Mouse (Mus musculus) C2C12 (cell line): Measurements from ENCODE around the gene Cav1. TPM values are rescaled to one million over a fixed set of nuclear protein-coding genes. Genes with fewer than 3 reads are reported as not detected.

Source experiments
- H3K27me3 ChIP-seq: one replicate; pipeline ENCODE4 v1.6.1; 2011; ENCODE audit not compliant: control insufficient read depth, insufficient read depth, insufficient read length
- H3K36me3 ChIP-seq: one replicate; pipeline ENCODE4 v1.6.1; 2011; ENCODE audit not compliant: control insufficient read depth, insufficient read depth
- H3K4me3 ChIP-seq: one replicate; pipeline ENCODE4 v1.5.1; 2011; ENCODE audit warnings: mild to moderate bottlenecking, control low read depth; ENCODE audit not compliant: poor library complexity, insufficient read depth, severe bottlenecking
- H3K79me2 ChIP-seq: one replicate; pipeline ENCODE4 v1.6.1; 2011; ENCODE audit not compliant: control insufficient read depth, insufficient read depth
- H3K79me3 ChIP-seq: one replicate; pipeline ENCODE4 v1.6.1; 2011; ENCODE audit warnings: low read depth, control low read depth
- H3ac ChIP-seq: one replicate; pipeline ENCODE3; 2011; ENCODE audit warnings: low read depth; ENCODE audit not compliant: control insufficient read depth, insufficient read length
- CEBPB ChIP-seq: IDR thresholded peaks from one replicate; pipeline ENCODE4 v1.6.1; 2011; ENCODE audit warnings: low read depth, mild to moderate bottlenecking, control low read depth, moderate library complexity
- CTCF ChIP-seq: IDR thresholded peaks from one replicate; pipeline ENCODE4 v1.5.1; 2011; ENCODE audit not compliant: control insufficient read depth, insufficient read depth, insufficient read length
- FOSL1 ChIP-seq: IDR thresholded peaks from one replicate; pipeline ENCODE4 v1.8.0; 2011; ENCODE audit warnings: mild to moderate bottlenecking, low read length; ENCODE audit not compliant: poor library complexity, insufficient read depth, severe bottlenecking
- MAX ChIP-seq: IDR thresholded peaks from one replicate; pipeline ENCODE4 v1.6.1; 2011; ENCODE audit warnings: mild to moderate bottlenecking, control low read depth
- MYOD1 ChIP-seq: IDR thresholded peaks from one replicate; pipeline ENCODE4 v1.6.1; 2011; ENCODE audit warnings: low read depth; ENCODE audit not compliant: control insufficient read depth, insufficient read length
- MYOG ChIP-seq: IDR thresholded peaks from one replicate; pipeline ENCODE4 v1.6.1; 2011; ENCODE audit not compliant: control insufficient read depth, insufficient read length; ENCODE audit errors: extremely low read depth
- USF1 ChIP-seq: IDR thresholded peaks from one replicate; pipeline ENCODE4 v1.6.1; 2011; ENCODE audit warnings: low read depth, mild to moderate bottlenecking, control low read depth, moderate library complexity
- polyA plus RNA-seq: library from polyadenylated mRNA; unstranded; fragments of >200 nt; fragmentation: generic; extraction: Trizol; gene quantifications from one replicate; pipeline ENCODE4 v1.2.1, GENCODE M21; 2012; ENCODE audit warnings: missing spikeins

Cav1 gene
- polyA plus RNA-seq, 1 experiment, result 24.5 TPM

DNA sequence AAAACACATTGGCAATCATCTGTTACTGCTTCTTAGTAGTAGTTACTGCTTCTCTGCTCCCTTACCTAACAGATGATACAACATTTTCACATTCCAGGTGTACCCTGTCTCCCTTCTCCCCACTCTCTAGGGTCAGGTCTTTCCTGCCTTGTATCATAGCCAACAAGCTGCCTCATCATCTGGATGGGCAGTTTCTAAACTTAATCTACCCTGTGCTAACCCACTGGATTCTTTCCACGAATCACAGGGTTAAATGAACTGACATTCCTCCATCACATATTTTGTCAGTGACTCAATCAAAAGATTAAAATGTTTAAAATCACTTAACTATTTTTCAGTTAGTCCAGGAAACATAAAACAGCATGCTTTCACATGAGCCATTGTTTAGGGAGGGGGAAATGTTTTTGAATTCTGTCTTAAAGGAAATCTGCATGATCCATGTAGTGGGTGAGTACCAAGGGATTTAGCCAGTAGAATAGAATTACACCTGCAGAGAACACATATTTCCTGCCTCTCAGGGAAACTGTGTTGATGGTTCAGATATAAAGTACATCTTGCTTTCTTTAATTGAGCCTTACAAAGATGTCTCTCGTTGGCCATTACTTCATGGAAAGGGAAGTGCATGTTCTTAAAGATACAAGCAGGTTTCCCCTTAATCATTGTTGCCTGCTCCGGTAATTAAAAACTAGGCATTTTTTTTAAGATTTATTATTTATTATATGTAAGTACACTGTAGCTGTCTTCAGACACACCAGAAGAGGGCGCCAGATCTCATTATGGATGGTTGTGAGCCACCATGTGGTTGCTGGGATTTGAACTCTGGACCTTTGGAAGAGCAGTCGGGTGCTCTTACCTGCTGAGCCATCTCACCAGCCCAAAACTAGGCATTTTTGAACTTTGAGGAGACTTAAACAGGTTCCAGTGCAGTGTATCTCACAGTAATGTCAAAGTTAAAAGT lies 8.8 kb downstream of the Cav1 start:
- H3K27me3 ChIP-seq, result no peaks in the 10 kb centered on the region
- no peak for TF ChIP-seq MAX
- TF ChIP-seq USF1, result no peak
- TF ChIP-seq MYOD1, result no peak
- TF ChIP-seq FOSL1, result no peak
- no peak for TF ChIP-seq CEBPB
- no peak for TF ChIP-seq CTCF
- no peak for TF ChIP-seq MYOG
- H3K79me3 ChIP-seq, result peaks cover 18% of the 10 kb centered on the region
- H3ac ChIP-seq, result no peak overlapping the region
- peaks cover 42% of the 10 kb centered on the region for H3K79me2 ChIP-seq
- H3K36me3 ChIP-seq, result peaks cover 6% of the 10 kb centered on the region
- H3K4me3 ChIP-seq, result no peak overlapping the region

DNA sequence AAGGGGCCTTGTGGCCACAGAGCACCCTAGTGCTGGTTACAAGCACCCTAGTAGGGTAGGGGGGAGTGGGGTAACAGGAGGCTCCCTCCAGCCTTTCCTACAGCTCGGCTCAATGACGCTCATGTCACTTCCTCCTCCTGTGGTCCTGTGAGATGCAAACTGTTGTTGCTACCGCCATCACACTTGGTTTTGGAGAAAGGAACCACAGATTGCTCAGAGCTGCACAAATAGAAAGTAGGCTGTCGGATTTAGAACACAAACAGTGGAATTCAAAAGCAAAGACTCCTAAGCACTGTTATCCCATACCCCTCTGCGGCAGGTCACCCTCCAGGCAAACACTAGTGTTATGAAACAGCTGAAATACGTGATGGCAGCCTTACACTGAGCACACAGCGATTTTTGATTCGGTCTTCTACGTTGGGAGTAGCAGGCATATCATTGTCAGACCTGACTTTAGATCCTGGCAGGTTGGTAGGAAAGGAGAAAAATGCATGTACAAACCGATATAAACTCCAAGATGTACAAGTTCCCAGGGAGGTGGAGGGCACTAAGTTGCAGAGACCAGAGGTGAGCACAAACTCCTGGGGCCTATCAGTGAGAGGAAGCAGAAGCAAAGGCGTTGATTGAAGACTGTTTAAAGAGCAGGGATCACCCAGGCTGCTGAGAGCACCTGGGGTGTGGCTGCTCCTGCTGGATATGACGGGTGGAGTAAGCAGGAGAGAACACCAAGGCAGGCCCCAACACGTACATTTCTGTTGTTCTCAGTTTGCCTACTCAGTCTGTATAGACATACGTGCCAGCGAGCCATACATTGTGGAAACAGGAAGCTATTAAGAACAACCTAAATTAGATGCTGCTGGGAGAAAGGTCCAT lies 10.4 kb downstream of the Cav1 start:
- Histone ChIP-seq H3K79me2 (peaks cover 26% of the 10 kb centered on the region), H3K4me3 (no peak overlapping the region)
- TF ChIP-seq MYOG (no peak), CTCF (no peak), CEBPB (no peak), USF1 (no peak), FOSL1 (no peak), MAX (no peak), MYOD1 (no peak)

DNA sequence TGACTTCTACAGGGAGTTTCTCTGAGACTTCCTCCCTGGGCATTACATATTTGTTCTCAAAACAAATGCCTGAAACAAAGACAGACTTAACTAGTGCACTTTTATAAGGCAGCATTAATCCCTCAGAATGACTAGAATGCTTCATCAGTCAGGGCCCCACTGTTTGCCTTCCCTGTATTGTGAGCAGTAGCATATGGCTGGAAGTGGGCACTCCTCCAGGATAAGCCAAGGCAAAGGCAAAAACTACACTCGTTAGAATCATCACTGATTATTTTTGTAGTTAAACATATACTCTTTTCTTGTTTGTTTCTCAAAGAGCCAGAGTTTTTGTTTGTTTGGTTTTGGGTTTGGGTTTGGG lies 11.0 kb downstream of the Cav1 start:
- TF ChIP-seq FOSL1, result no peak
- TF ChIP-seq CTCF, result no peak
- no peak for TF ChIP-seq MYOG
- TF ChIP-seq MAX, result no peak
- no peak for TF ChIP-seq CEBPB
- TF ChIP-seq USF1, result no peak
- TF ChIP-seq MYOD1, result no peak
- peaks cover 20% of the 10 kb centered on the region for H3K79me2 ChIP-seq
- no peak overlapping the region for H3K4me3 ChIP-seq
- no peak overlapping the region for H3ac ChIP-seq
- peaks cover 6% of the 10 kb centered on the region for H3K79me3 ChIP-seq
- no peaks in the 10 kb centered on the region for H3K27me3 ChIP-seq
- peaks cover 18% of the 10 kb centered on the region for H3K36me3 ChIP-seq

More for the DNA sequence above, 10.4 kb downstream of the Cav1 start:
- H3ac ChIP-seq, result no peak overlapping the region
- peaks cover 18% of the 10 kb centered on the region for H3K36me3 ChIP-seq
- no peaks in the 10 kb centered on the region for H3K27me3 ChIP-seq
- peaks cover 11% of the 10 kb centered on the region for H3K79me3 ChIP-seq

DNA sequence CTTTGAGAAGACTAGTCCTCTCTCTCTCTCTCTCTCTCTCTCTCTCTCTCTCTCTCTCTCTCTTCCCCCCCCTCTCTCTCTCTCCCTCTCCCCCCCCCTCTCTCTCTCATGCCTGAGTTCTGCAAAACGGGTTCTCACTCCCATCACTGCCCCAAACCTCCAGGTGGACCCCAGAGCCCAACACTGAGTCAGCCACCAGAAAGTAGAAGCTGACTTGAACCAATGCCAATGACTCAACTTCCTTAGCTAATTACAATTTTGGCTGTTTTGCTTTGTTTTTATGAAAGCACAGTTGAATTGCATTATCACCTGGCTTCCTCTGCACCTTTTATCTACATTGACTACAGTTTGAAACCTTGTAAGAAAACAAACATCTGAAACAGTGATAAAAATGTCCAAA lies 11.8 kb downstream of the Cav1 start:
- Histone ChIP-seq H3K79me3 (peaks cover 6% of the 10 kb centered on the region), H3K4me3 (no peak overlapping the region), H3ac (no peak overlapping the region), H3K79me2 (peaks cover 16% of the 10 kb centered on the region), H3K27me3 (no peaks in the 10 kb centered on the region), H3K36me3 (peaks cover 18% of the 10 kb centered on the region)
- no peak for TF ChIP-seq CTCF
- TF ChIP-seq MYOG, result no peak
- TF ChIP-seq CEBPB, result no peak
- TF ChIP-seq USF1, result no peak

DNA sequence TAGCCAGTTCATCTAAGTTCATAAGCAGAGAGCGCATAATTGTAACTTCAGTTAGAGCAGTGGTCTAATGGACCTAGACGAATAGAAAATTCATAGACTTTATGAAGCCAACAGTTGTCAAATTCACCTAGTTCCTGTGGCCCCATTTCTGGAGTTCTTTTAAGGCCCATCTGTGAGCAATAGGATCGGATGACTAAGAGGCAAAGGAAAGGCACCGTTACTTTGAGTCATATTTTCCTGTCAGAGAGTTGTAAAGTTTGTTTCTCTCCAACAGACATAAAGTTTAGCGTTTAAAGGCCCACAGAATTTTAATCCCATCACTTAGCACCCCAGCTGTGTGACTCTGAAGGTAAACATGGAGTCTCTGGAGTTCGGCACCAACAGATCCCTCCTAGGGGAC lies 15.8 kb downstream of the Cav1 start:
- no peak overlapping the region for H3ac ChIP-seq
- no peaks in the 10 kb centered on the region for H3K27me3 ChIP-seq
- no peaks in the 10 kb centered on the region for H3K79me3 ChIP-seq
- peaks cover 9% of the 10 kb centered on the region for H3K79me2 ChIP-seq
- no peak overlapping the region for H3K4me3 ChIP-seq
- TF ChIP-seq USF1 (no peak), FOSL1 (no peak), MYOD1 (no peak), MYOG (no peak), CEBPB (no peak), CTCF (no peak), MAX (no peak)
- H3K36me3 ChIP-seq, result peaks cover 31% of the 10 kb centered on the region
